14 mouse cellular contexts compared by ENCODE assay signal in the genomic region with DNA sequence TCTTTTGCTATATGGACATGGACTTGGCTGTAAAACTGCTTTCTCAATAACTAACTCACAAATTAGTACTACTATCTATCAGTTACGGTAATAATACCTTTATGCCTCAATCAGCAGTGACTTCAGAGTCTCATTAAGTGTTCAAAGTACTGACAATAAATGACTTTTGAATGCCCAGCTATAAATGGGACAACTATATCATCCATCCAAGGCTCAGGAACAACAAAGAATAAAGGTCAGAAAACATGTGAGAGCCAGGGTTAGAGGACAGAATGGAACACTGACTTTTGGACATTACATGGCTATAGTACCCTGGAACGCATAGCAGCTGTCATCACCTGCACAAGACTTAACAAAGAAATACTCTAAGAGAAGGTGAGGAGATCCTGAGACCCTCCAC.
"Had no signal": no experiment of that assay in that cellular context is flagged by ENCODE, and none has a peak within 500 bp of the region (broad histone marks: within the 10 kb centered on the region; RNA-seq: fewer than 3 reads in every experiment).

No protein-coding gene starts in this region.

- H3K9me3 ChIP-seq: liver, embryonic 15.5 days; midbrain, embryonic 13.5 days; midbrain, embryonic 15.5 days; neural tube, embryonic 12.5 days had no signal

- H3K9ac ChIP-seq: liver, embryonic 15.5 days; lung, embryonic 14.5 days; midbrain, embryonic 13.5 days; midbrain, embryonic 15.5 days; neural tube, embryonic 12.5 days had no signal

- H3K4me2 ChIP-seq: liver, embryonic 15.5 days; lung, embryonic 14.5 days; midbrain, embryonic 11.5 days; midbrain, embryonic 13.5 days; midbrain, embryonic 15.5 days; neural tube, embryonic 12.5 days had no signal

- H3K27ac ChIP-seq: liver, embryonic 15.5 days; midbrain, embryonic 13.5 days; midbrain, embryonic 15.5 days; neural tube, embryonic 12.5 days had no signal

- H3K4me3 ChIP-seq: liver, embryonic 15.5 days; midbrain, embryonic 13.5 days; midbrain, embryonic 15.5 days; neural tube, embryonic 12.5 days had no signal

- H3K4me1 ChIP-seq: midbrain, embryonic 13.5 days; midbrain, embryonic 15.5 days; neural tube, embryonic 12.5 days had no signal

- ATAC-seq: midbrain, embryonic 13.5 days; midbrain, embryonic 15.5 days had no signal

- DNase-seq: lung, adult 18-20 months; lung, embryonic 14.5 days; lung, postnatal 10 days; lung, postnatal 4 days; right cerebral cortex, postnatal 14 days; spleen, adult 18-20 months; thymus, adult 18-20 months; thymus, postnatal 14 days; thymus, postnatal 36 days had no signal

- H3K27me3 ChIP-seq: liver, embryonic 15.5 days; midbrain, embryonic 13.5 days; midbrain, embryonic 15.5 days; neural tube, embryonic 12.5 days had no signal

- H3K36me3 ChIP-seq: midbrain, embryonic 13.5 days; midbrain, embryonic 15.5 days; neural tube, embryonic 12.5 days had no signal
